Comparison of ENCODE assay signal across 28 mouse cellular contexts in genomic region chr16:55938761-55939160, GRCm38 (mm10).
"Had no signal": no experiment of that assay in that cellular context is flagged by ENCODE, and none has a peak within 500 bp of the region (broad histone marks: within the 10 kb centered on the region; RNA-seq: fewer than 3 reads in every experiment).

No protein-coding gene starts in this region.

- H3K4me2 ChIP-seq: embryonic facial prominence, embryonic 12.5 days; embryonic facial prominence, embryonic 13.5 days; embryonic facial prominence, embryonic 15.5 days; forebrain, embryonic 12.5 days; forebrain, embryonic 13.5 days; forebrain, embryonic 15.5 days had no signal

- H3K27me3 ChIP-seq: embryonic facial prominence, embryonic 12.5 days; embryonic facial prominence, embryonic 13.5 days; embryonic facial prominence, embryonic 15.5 days; forebrain, embryonic 12.5 days; forebrain, embryonic 13.5 days; forebrain, embryonic 15.5 days had no signal

- H3K9ac ChIP-seq: embryonic facial prominence, embryonic 12.5 days; embryonic facial prominence, embryonic 13.5 days; embryonic facial prominence, embryonic 15.5 days; forebrain, embryonic 12.5 days; forebrain, embryonic 13.5 days; forebrain, embryonic 15.5 days; forebrain, postnatal 0 days had no signal

- H3K9me3 ChIP-seq: embryonic facial prominence, embryonic 10.5 days; embryonic facial prominence, embryonic 12.5 days; embryonic facial prominence, embryonic 13.5 days; embryonic facial prominence, embryonic 15.5 days; forebrain, embryonic 10.5 days; forebrain, embryonic 12.5 days; forebrain, embryonic 13.5 days; forebrain, embryonic 15.5 days had no signal

- H3K4me3 ChIP-seq: embryonic facial prominence, embryonic 10.5 days; embryonic facial prominence, embryonic 12.5 days; embryonic facial prominence, embryonic 13.5 days; embryonic facial prominence, embryonic 15.5 days; erythroblast, embryonic 14.5 days; forebrain, embryonic 10.5 days; forebrain, embryonic 12.5 days; forebrain, embryonic 13.5 days; forebrain, embryonic 15.5 days; gastrocnemius, adult 2 months; heart, adult 2 months had no signal

- H3K36me3 ChIP-seq: embryonic facial prominence, embryonic 10.5 days; embryonic facial prominence, embryonic 12.5 days; embryonic facial prominence, embryonic 13.5 days; embryonic facial prominence, embryonic 15.5 days; forebrain, embryonic 10.5 days; forebrain, embryonic 12.5 days; forebrain, embryonic 15.5 days had no signal

- ATAC-seq: forebrain, embryonic 13.5 days; forebrain, embryonic 14.5 days; forebrain, embryonic 15.5 days; forebrain, embryonic 16.5 days; forebrain, postnatal 0 days had no signal

- DNase-seq: cerebellum, adult 2 months; cerebellum, adult 8-10 months; cerebellum, adult 9-10 months; cerebellum, adult 9-11 months; cerebellum, postnatal 10 days; cerebellum, postnatal 14 days; cerebellum, postnatal 25 days; cerebellum, postnatal 36 days; embryo, embryonic 11 days; forebrain, postnatal 0 days; gastrocnemius, adult 2 months; gastrocnemius, postnatal 10 days; gastrocnemius, postnatal 14 days; gastrocnemius, postnatal 25 days; gastrocnemius, postnatal 36 days; heart, adult 18-20 months; heart, adult 2 months had no signal

- H3K4me1 ChIP-seq: embryonic facial prominence, embryonic 10.5 days; embryonic facial prominence, embryonic 12.5 days; embryonic facial prominence, embryonic 13.5 days; embryonic facial prominence, embryonic 15.5 days; forebrain, embryonic 12.5 days; forebrain, embryonic 13.5 days; forebrain, embryonic 15.5 days had no signal

- H3K27ac ChIP-seq: embryonic facial prominence, embryonic 10.5 days; embryonic facial prominence, embryonic 12.5 days; embryonic facial prominence, embryonic 13.5 days; embryonic facial prominence, embryonic 15.5 days; forebrain, embryonic 10.5 days; forebrain, embryonic 12.5 days; forebrain, embryonic 13.5 days; forebrain, embryonic 15.5 days; gastrocnemius, adult 2 months; heart, adult 2 months had no signal
